Mouse (Mus musculus): ENCODE results near the gene Tns1.
"Not testable (repeated sequence)": the region's sequence is repeated elsewhere in the genome, so short reads cannot be mapped to it uniquely, and the experiment has no call there.

Gene Tns1

GRCm38 (mm10) chr1:74124021-74124981 is at the start of gene Tns1:
Gene Tns1 (minus strand): TSS chr1:74124449.
- peak; percentile 69 for DNase-seq

- no peak for DNase-seq
Observed at GRCm38 (mm10) chr1:74172722-74173121, 48.5 kb upstream of the Tns1 start.

- DNase-seq: no peak
Observed at GRCm38 (mm10) chr1:74169721-74170120, 45.5 kb upstream of the Tns1 start.

GRCm38 (mm10) chr1:74167136-74167535 is 42.9 kb upstream of the Tns1 start:
- DNase-seq: no peak

- DNase-seq: no peak
Observed at GRCm38 (mm10) chr1:74160036-74160435, 35.8 kb upstream of the Tns1 start.

GRCm38 (mm10) chr1:74159613-74160012 is 35.4 kb upstream of the Tns1 start:
- not testable (repeated sequence) for DNase-seq

- DNase-seq: no peak
Observed at GRCm38 (mm10) chr1:74156381-74156910, 32.2 kb upstream of the Tns1 start.

GRCm38 (mm10) chr1:74155435-74156012 is 31.3 kb upstream of the Tns1 start:
- DNase-seq: peak; percentile 61

GRCm38 (mm10) chr1:74153461-74154184 is 29.4 kb upstream of the Tns1 start, which contains the start of gene Cxcr2:
Gene Cxcr2 (plus strand): TSS chr1:74153989.
- no peak for DNase-seq

- DNase-seq: no peak
Observed at GRCm38 (mm10) chr1:74151091-74151490, 26.8 kb upstream of the Tns1 start.

GRCm38 (mm10) chr1:74150101-74150500 is 25.9 kb upstream of the Tns1 start:
- DNase-seq: no peak

- DNase-seq: peak; percentile 11
Observed at GRCm38 (mm10) chr1:74149106-74149885, 25.0 kb upstream of the Tns1 start.

- no peak for DNase-seq
Observed at GRCm38 (mm10) chr1:74141781-74142180, 17.5 kb upstream of the Tns1 start.

- DNase-seq: no peak
Observed at GRCm38 (mm10) chr1:74139415-74139814, 15.2 kb upstream of the Tns1 start.

GRCm38 (mm10) chr1:74135326-74135950 is 11.2 kb upstream of the Tns1 start:
- DNase-seq: no peak

GRCm38 (mm10) chr1:74133954-74134353 is 9.7 kb upstream of the Tns1 start:
- peak; percentile 41 for DNase-seq

GRCm38 (mm10) chr1:74132011-74132410 is 7.8 kb upstream of the Tns1 start:
- DNase-seq: no peak

GRCm38 (mm10) chr1:74130883-74131659 is 6.8 kb upstream of the Tns1 start:
- DNase-seq: no peak

- peak; percentile 89 for DNase-seq
Observed at GRCm38 (mm10) chr1:74124991-74125552, 823 bp upstream of the Tns1 start, which contains the start of gene Rufy4. Gene Rufy4 (plus strand): TSS chr1:74125541.

- DNase-seq: peak; percentile 10
Observed at GRCm38 (mm10) chr1:74123215-74123614, 1.0 kb downstream of the Tns1 start.
